Mouse (Mus musculus) adrenal gland, postnatal 36 days (tissue): Measurements from ENCODE around the gene Hunk. TPM values are rescaled to one million over a fixed set of nuclear protein-coding genes. Genes with fewer than 3 reads are reported as not detected.

Experiments used
- DNase-seq, 2 experiments: peaks; one replicate each; pipeline ENCODE4 v3.0.0; 2021; ENCODE audit warnings: mixed read lengths in 1 of 2
- long read RNA-seq, 2 experiments: library from polyadenylated mRNA; stranded (forward); transcript quantifications; one replicate each; pipeline ENCODE4 v2.0.0; 2021; ENCODE audit warnings: borderline sequencing depth in 2 of 2
- total RNA-seq, 2 experiments: library from RNA; stranded (reverse); gene quantifications; 2 replicates each; pipeline ENCODE4 v1.2.3; 2021

Gene Hunk
- 10 to 100 TPM in 1 of 2 experiments, 1 to 10 TPM in 1; 4.3 to 10.5 TPM for total RNA-seq
- long read RNA-seq, experiment 1, partial matches to known transcripts = 0 of 3 reads
- long read RNA-seq, experiment 1, other reads (novel, unspliced or antisense) = 3 of 3 reads
- long read RNA-seq, experiment 2, full-length matches to known transcripts = 2 of 2 reads
- long read RNA-seq, experiment 2, partial matches to known transcripts = 0 of 2 reads
- long read RNA-seq, experiment 2, other reads (novel, unspliced or antisense) = 0 of 2 reads

DNA sequence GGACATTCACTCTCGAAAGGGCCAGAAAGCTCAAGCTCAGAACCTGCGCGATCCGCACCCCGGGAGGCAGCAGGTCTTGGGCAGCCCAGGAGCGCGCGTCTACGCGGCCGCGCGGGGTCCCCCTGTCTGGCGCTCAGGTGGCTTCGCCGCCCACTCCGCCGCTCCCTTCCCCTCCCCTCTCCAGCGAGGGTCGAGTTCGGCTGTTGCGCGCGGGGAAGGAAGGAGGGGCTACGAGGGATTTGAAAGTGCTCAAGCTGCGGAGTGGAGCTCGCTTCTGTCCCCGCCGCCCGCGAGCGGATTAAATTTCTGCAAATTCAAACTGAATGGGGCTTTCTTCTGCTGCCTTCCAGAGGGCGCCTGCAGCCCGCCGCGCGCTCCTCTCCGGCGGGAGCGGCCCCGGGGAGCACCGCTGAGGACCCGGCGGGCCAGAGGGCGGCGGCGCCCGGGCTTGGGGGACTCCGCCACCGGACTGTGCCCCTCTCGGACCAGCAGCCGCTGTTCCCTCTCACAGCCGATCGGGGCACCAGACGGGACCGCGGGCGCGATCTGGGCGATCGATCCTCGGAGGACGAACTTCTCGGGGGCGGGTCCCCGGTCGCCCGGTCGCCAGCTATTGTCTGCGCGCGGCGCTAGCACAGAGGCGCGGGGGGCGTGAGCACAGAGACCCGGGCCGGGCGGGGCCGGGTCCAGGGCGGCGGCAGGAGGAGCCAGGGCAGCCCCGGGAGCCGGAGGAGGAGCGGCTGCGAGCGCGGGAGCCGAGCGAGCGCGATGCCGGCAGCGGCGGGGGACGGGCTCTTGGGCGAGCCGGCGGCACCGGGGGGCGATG lies at the start of gene Hunk:
TSS of gene Hunk (plus strand) at position 326 of the 826 bp plus-strand sequence.
- DNase-seq = peak; percentile 69 to 82

DNA sequence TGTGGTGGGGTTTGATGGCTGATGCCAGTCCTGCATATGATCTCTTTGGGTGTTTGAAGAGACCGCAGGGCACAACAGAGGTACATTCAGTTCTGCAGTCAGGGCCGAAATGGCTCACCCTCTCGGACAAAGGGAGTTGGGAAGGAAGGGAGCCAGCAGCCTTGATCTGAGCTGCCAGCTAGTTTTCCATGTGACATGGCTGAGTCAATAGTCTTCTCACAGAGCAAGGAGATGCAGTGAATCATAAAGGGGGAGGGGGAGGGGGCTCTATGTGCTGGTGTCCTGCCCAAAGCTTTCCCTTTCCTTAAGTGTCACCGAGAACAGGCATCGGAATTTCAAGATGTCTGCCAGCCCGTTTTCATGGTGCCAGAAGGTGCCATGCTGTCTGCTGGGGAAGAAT lies 46.8 kb upstream of the Hunk start:
- peak; percentile 59 to 60 for DNase-seq

DNA sequence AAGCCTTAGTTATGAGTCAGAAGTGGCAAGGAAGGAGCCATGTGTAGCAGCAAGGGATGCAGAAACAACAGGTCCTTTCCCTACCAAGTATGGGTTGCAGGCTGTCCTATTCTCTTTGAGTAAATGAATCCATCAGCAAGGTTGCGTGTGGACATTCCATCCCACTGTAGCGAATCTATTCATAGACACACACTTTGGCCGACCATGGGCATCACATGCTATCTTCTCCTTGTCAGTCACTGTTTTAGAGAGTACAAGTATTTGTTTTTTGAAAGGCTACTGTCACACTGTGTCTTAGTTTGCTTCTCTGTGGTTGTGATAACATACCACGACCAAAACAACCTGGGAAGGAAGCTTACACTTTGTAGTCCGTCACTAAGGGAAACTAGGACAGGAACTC lies 44.7 kb upstream of the Hunk start:
- DNase-seq = no peak

GRCm38 (mm10) chr16:90349700-90350548 lies 35.9 kb upstream of the Hunk start:
- peak; percentile 66 to 73 for DNase-seq

- DNase-seq = no peak
Measured at GRCm38 (mm10) chr16:90351726-90352125, 34.1 kb upstream of the Hunk start.

DNA sequence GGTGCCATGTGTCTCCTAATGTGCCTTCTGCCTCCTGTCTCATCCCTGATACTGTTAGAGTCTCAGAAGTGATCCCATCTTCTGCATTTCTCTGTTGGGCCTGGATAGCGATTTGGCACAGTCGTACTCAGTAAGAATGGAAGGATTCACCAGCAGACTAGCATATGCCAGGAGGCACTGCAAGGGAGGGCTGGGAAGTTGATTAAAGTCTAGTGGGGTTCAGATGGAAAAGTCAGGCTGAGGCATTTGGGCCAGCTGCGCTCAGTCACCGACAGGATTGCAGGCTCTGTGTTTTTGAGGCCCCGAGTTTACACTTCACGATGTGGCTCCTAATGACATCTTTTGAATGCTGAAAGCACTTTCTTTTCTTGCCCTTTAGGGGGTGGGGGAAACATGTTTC lies 33.1 kb upstream of the Hunk start:
- no peak for DNase-seq

DNA sequence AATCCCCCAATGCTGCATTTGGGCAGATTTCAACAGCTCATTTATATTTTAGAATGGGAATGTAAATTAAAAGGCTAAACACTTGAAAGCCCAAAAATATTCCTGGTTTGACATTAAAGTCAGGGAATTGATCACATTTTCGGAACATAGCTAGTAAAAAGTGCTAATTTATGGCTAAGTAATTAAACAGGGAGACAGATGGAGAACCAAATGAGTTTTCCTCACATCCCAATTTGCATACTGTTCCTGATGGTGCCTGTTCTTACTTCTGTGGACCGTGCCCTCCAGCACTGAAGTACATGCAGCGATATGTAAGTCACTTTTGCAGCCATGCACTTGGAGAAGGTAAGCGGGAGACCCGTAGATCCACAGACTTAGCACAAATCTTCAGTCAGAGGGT lies 32.7 kb upstream of the Hunk start:
- DNase-seq = no peak

DNA sequence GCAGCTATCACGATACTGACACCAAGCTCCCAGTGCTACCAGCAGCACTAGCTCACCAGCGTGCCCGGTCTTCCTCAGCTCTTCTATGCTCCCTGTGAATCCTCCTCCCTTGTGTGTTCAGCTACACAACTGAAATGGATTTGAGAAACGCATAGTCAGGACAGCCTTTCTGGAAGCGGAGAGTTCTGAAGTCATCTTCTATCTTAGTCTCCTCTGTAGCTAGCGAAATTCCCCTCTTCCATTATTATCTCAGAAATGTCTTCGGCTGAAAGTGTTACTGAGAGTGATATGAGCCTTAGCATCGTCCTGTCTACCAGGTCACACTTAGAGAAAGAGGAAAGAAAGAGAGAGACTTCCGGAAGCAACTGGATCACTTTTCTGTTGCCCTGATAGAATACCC lies 26.5 kb upstream of the Hunk start:
- no peak for DNase-seq

GRCm38 (mm10) chr16:90359750-90360149 lies 26.1 kb upstream of the Hunk start:
- no peak for DNase-seq

DNA sequence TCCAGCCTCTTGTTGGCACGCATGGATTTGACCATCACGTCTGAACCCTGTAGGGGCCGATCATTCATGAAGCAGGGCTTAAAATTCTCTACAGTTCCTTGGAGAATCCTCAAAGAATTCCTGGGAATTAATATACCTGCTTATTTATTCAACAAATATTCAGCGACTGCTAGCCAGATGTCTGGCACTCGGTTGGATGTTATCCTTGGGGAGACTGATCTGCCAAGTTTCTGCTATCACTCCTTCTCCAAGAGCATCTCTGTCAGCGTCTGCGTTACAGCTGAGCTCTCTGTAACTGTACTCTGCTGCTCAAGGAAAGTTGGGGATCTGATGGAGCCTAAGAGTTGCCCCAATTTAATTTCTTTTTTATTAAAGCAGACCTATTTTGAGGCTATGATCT lies 25.5 kb upstream of the Hunk start:
- no peak for DNase-seq

- DNase-seq = no peak
Measured at GRCm38 (mm10) chr16:90362926-90363325, 22.9 kb upstream of the Hunk start.

GRCm38 (mm10) chr16:90379897-90380296 lies 5.9 kb upstream of the Hunk start:
- peak; percentile 84 to 91 for DNase-seq

DNA sequence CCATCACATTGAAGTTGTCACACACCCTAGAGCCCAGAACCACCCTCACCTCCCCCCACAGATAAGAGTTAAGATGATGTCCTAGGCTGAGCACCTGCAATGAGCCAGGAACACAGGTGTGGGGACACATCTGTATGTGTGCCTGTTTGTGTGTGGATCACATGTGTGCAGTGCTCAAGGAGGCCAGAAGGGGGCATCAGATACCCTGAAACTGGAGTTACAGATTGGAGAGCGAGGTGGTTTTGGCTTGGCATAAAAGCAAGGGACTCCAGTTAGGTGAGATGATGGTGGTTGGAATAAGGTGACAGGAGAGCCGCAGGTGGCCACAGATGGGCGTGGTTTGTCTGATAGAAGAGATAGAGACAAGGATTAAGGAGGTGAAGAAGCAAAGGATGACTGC lies 4.2 kb upstream of the Hunk start:
- DNase-seq = no peak

- peak in 1 of 2 experiments; percentile 11 for DNase-seq
Measured at GRCm38 (mm10) chr16:90382701-90383280, 3.0 kb upstream of the Hunk start.

GRCm38 (mm10) chr16:90384058-90384457 lies 1.8 kb upstream of the Hunk start:
- peak; percentile 35 to 36 for DNase-seq

DNA sequence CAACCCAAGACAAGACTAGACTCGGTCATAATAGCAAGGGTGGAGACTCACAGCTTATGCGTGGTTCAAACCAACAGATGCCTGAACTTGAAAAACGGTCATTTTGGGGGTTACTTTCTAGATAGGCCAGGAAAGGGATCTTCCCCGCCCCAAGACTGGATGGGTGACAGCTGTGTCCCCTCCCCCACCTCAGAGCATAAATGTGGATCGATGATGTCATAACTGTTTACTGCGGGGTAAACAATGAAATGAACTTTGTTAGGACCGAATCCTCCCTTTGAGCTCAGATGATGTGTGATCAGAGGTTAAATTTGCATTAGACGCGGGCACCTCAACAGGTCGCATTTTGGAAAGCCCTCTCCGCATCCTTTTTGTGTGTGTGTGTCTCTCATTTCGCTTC lies 967 bp upstream of the Hunk start:
- peak in 1 of 2 experiments; percentile 22 for DNase-seq

- peak; percentile 27 to 37 for DNase-seq
Measured at GRCm38 (mm10) chr16:90385326-90385687, 506 bp upstream of the Hunk start.

DNA sequence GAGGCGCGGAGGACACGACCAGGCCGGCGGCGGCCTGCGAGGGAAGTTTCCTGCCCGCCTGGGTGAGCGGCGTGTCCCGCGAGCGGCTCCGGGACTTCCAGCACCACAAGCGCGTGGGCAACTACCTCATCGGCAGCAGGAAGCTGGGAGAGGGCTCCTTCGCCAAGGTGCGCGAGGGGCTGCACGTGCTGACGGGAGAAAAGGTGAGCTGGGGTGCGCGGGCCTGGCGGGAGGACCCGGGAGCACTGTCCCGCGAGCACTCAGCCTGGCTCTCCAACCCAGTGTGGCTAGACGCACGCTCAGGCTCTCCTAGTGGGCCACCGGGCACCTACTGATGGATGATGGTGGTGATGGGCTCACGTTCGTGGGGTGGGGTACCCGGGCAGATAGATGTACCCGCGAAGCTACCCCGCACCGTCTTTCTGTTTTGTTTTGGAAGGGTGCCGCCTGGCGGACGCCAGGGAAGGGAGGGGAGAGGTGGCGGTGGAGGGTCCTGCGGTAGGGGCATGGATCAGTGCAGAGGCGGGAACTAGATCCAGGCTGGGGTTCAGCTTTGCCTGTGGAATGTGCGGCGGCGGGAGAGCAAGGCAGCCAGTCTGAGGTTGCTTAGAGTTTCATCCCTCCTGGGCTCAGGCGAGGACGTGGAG lies 824 bp downstream of the Hunk start:
- DNase-seq = peak; percentile 54 to 67

DNA sequence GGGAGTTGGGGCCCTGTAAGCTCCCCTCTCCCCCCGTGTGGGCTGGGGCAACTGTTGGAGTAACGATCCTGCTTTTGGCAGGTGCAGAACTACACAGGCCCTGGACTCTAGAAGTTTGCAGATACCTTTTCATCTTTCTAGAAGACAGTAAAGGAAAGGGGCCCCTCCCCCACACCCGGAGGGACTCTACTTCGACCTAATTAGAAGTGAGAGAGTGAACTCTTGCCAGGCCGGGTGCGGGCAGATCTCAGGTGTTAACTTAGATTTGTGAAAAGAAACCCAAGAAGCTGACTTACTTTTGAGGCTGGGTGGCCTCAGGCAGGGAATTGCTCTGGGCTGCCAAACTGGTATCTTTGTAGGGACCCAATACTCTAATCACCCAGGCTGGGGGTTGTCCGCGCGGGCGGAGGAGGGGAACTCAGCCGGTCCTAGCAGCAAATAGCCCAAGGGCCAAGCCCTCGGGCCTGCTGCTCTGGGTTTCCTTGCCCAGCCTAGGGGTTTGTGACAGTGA lies 1.4 kb downstream of the Hunk start:
- peak in 1 of 2 experiments; percentile 59 for DNase-seq

DNA sequence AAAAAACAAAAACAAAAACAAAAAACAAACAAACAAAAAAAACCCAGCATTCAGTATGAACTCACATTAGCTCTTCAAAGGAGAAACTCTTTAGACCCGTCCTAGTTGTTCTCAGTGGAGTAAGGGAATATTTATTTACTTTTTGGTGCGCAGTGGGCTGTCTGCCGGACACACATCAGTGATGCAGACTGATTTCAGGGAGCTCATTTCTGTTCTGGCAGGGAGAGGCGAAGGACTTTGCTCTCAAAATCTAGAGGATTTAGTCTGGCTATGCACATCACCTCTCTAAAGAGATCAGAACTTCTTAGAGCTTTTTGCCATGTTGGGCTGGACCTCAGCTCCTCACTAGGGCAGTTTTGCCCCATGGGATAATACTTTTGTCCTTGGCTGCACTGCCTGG lies 2.1 kb downstream of the Hunk start:
- DNase-seq = no peak

DNA sequence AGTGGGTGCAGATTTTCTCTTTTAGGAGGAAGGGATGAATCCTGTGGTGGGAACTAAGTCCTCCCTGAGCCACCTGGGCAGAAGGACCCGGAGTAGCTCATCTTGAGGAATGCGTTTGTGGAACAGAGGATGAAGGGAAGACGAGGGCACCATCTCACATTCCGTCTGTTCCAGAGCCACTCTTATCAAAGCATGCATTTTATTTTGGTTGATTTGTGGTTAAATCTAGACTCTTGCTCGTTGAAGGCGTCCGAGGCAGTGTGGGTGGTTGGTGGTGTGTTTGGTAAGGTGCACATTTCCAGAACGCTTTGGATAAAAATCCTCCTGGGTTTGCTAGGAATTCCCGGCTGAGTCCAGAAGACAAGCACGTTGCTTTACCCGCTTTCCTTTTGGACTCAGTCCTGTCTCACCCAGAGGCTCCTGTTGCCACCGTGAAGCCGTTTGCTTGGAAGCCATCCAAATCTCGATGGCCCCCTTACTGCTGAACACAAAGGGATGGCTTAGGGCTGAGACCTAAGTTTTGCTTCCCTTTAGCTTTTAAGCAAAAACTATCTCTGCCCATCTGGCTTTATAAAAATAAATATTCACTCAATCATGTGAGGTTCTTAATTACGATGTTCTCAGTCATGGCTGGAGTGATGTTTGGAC lies 3.4 kb downstream of the Hunk start:
- no peak for DNase-seq
